Mouse (Mus musculus): ENCODE results near the gene Rrnad1. TPM values are rescaled to one million over a fixed set of nuclear protein-coding genes. Genes with fewer than 3 reads are reported as not detected.
"Not testable (repeated sequence)": the region's sequence is repeated elsewhere in the genome, so short reads cannot be mapped to it uniquely, and the experiment has no call there.

Rrnad1 gene
- polyA plus RNA-seq, 1 experiment from 2014 or later = 20.0 TPM

GRCm38 (mm10) chr3:87906981-87907857 is 23.3 kb downstream of the Rrnad1 start:
- no peaks in the 10 kb centered on the region for H3K9me3 ChIP-seq (ENCODE audit: control insufficient read depth, low read depth, low read length)
- WGBS = 0% methylated on average over 27 of the region's 27 CpGs
- H3K4me1 ChIP-seq (ENCODE audit: control insufficient read depth, insufficient read depth, low read length) = peaks cover 34% of the 10 kb centered on the region
- H3K36me3 ChIP-seq (ENCODE audit: control insufficient read depth, insufficient read depth, low read length) = no peaks in the 10 kb centered on the region
- peak overlapping the region; percentile 99 for H3K9ac ChIP-seq (replicated peaks; ENCODE audit: low read depth, low read length)
- peak overlapping the region; percentile 92 for H3K4me2 ChIP-seq (replicated peaks; ENCODE audit: low read depth, low read length)
- H3K27ac ChIP-seq (ENCODE audit: low read length) = peak overlapping the region; percentile 97
- peak overlapping the region; percentile 99 for H3K4me3 ChIP-seq (ENCODE audit: low read depth, low read length)
- no peaks in the 10 kb centered on the region for H3K27me3 ChIP-seq (ENCODE audit: control insufficient read depth, insufficient read depth, low read length)
- ATAC-seq (ENCODE audit: insufficient number of reproducible peaks, insufficient read depth, low FRiP score, low read depth) = peak; percentile 39

DNA sequence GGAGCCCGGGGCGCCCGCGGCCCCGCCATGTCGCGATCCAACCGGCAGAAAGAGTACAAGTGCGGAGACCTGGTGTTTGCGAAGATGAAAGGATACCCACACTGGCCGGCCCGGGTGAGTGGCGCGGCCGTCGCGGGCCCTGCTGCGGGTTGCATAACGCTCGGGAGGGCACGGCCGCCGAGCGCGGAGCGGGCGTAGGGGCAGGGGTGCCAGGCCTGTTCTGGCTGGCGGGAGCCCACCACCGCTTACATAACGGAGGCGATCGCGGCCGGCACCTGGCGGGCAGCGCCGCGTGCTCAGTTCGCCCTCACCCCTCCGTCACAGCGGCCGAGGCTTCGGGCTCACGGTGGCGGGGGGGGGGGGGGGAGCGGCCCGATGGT is 23.9 kb downstream of the Rrnad1 start:
- ATAC-seq (ENCODE audit: insufficient number of reproducible peaks, insufficient read depth, low FRiP score, low read depth) = no peak
- peak overlapping the region; percentile 92 for H3K4me2 ChIP-seq (replicated peaks; ENCODE audit: low read depth, low read length)
- H3K27ac ChIP-seq (ENCODE audit: low read length) = peak overlapping the region; percentile 97
- peak overlapping the region; percentile 99 for H3K9ac ChIP-seq (replicated peaks; ENCODE audit: low read depth, low read length)
- H3K4me1 ChIP-seq (ENCODE audit: control insufficient read depth, insufficient read depth, low read length) = peaks cover 34% of the 10 kb centered on the region
- WGBS = under 1% methylated on average over 23 of the region's 47 CpGs
- no peaks in the 10 kb centered on the region for H3K9me3 ChIP-seq (ENCODE audit: control insufficient read depth, low read depth, low read length)
- H3K4me3 ChIP-seq (ENCODE audit: low read depth, low read length) = peak overlapping the region; percentile 99
- H3K36me3 ChIP-seq (ENCODE audit: control insufficient read depth, insufficient read depth, low read length) = no peaks in the 10 kb centered on the region
- no peaks in the 10 kb centered on the region for H3K27me3 ChIP-seq (ENCODE audit: control insufficient read depth, insufficient read depth, low read length)

GRCm38 (mm10) chr3:87905880-87906485 is 24.5 kb downstream of the Rrnad1 start, which contains the start of gene Hdgf:
Hdgf (plus strand) TSS chr3:87906321.
- whole genome bisulfite sequencing = under 1% methylated on average over 57 of the region's 57 CpGs
- Histone ChIP-seq H3K4me3 (ENCODE audit: low read depth, low read length) (peak within 1 kb of the TSS; percentile 99), H3K4me1 (ENCODE audit: control insufficient read depth, insufficient read depth, low read length) (peaks cover 32% of the 10 kb centered on the region), H3K27ac (ENCODE audit: low read length) (peak within 1 kb of the TSS; percentile 97), H3K4me2 (replicated peaks; ENCODE audit: low read depth, low read length) (peak within 1 kb of the TSS; percentile 92), H3K9ac (replicated peaks; ENCODE audit: low read depth, low read length) (peak within 1 kb of the TSS; percentile 99), H3K36me3 (ENCODE audit: control insufficient read depth, insufficient read depth, low read length) (no peaks in the 10 kb centered on the region), H3K27me3 (ENCODE audit: control insufficient read depth, insufficient read depth, low read length) (no peaks in the 10 kb centered on the region), H3K9me3 (ENCODE audit: control insufficient read depth, low read depth, low read length) (no peaks in the 10 kb centered on the region)
- peak; percentile 91 for ATAC-seq (ENCODE audit: insufficient number of reproducible peaks, insufficient read depth, low FRiP score, low read depth)

- no peak overlapping the region for H3K27ac ChIP-seq (ENCODE audit: low read length)
- H3K4me1 ChIP-seq (ENCODE audit: control insufficient read depth, insufficient read depth, low read length) = peaks cover 12% of the 10 kb centered on the region
- H3K9me3 ChIP-seq (ENCODE audit: control insufficient read depth, low read depth, low read length) = no peaks in the 10 kb centered on the region
- no peaks in the 10 kb centered on the region for H3K27me3 ChIP-seq (ENCODE audit: control insufficient read depth, insufficient read depth, low read length)
- no peak overlapping the region for H3K4me2 ChIP-seq (replicated peaks; ENCODE audit: low read depth, low read length)
- no peak overlapping the region for H3K4me3 ChIP-seq (ENCODE audit: low read depth, low read length)
- 50% methylated on average over 5 of the region's 5 CpGs for WGBS
- no peak overlapping the region for H3K9ac ChIP-seq (replicated peaks; ENCODE audit: low read depth, low read length)
- no peaks in the 10 kb centered on the region for H3K36me3 ChIP-seq (ENCODE audit: control insufficient read depth, insufficient read depth, low read length)
- no peak for ATAC-seq (ENCODE audit: insufficient number of reproducible peaks, insufficient read depth, low FRiP score, low read depth)
Observed at GRCm38 (mm10) chr3:87903821-87904220, 26.7 kb downstream of the Rrnad1 start.

- H3K27ac ChIP-seq (ENCODE audit: low read length); H3K4me3 ChIP-seq (ENCODE audit: low read depth, low read length); H3K27me3 ChIP-seq (ENCODE audit: control insufficient read depth, insufficient read depth, low read length); ATAC-seq (ENCODE audit: insufficient number of reproducible peaks, insufficient read depth, low FRiP score, low read depth); H3K9ac ChIP-seq (replicated peaks; ENCODE audit: low read depth, low read length); H3K9me3 ChIP-seq (ENCODE audit: control insufficient read depth, low read depth, low read length); H3K36me3 ChIP-seq (ENCODE audit: control insufficient read depth, insufficient read depth, low read length); H3K4me2 ChIP-seq (replicated peaks; ENCODE audit: low read depth, low read length); H3K4me1 ChIP-seq (ENCODE audit: control insufficient read depth, insufficient read depth, low read length): not testable (repeated sequence)
- 86% methylated on average over 5 of the region's 6 CpGs for WGBS
Observed at GRCm38 (mm10) chr3:87901959-87902358, 28.6 kb downstream of the Rrnad1 start.

DNA sequence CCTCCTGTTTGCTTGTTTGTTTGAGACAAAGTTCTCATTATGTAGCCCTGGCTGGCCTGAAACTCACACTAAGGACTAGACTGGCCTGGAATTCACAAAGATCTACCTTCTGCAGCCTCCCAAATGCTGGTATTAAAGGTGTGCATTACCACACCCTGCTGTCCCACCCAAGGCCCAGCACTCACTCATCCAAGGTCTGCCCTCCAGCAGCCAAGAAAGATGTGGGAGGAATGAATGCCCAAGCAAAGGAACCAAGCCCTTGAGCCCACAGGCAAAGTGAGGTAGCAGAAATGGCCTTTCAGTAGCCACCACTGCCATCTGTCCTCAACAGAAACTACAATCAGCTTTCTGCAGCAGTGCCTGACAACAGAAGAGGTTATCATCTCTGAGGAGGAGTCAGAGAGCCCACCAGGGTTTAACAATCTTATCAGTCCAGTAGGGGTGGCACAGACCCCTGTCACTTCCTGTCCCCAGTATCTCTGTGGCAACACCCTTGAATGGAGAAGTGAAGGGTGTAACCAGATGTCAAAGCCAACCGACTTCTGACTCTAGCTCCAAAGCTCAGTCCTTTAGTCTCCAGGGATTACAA is 29.4 kb downstream of the Rrnad1 start:
- ATAC-seq (ENCODE audit: insufficient number of reproducible peaks, insufficient read depth, low FRiP score, low read depth) = no peak
- no peaks in the 10 kb centered on the region for H3K36me3 ChIP-seq (ENCODE audit: control insufficient read depth, insufficient read depth, low read length)
- no peak overlapping the region for H3K4me3 ChIP-seq (ENCODE audit: low read depth, low read length)
- H3K9me3 ChIP-seq (ENCODE audit: control insufficient read depth, low read depth, low read length) = no peaks in the 10 kb centered on the region
- H3K4me2 ChIP-seq (replicated peaks; ENCODE audit: low read depth, low read length) = no peak overlapping the region
- H3K27ac ChIP-seq (ENCODE audit: low read length) = no peak overlapping the region
- WGBS = 28% methylated on average over 1 of the region's 1 CpGs
- no peak overlapping the region for H3K9ac ChIP-seq (replicated peaks; ENCODE audit: low read depth, low read length)
- H3K27me3 ChIP-seq (ENCODE audit: control insufficient read depth, insufficient read depth, low read length) = no peaks in the 10 kb centered on the region
- H3K4me1 ChIP-seq (ENCODE audit: control insufficient read depth, insufficient read depth, low read length) = no peaks in the 10 kb centered on the region

- no peaks in the 10 kb centered on the region for H3K4me1 ChIP-seq (ENCODE audit: control insufficient read depth, insufficient read depth, low read length)
- no peaks in the 10 kb centered on the region for H3K36me3 ChIP-seq (ENCODE audit: control insufficient read depth, insufficient read depth, low read length)
- H3K27ac ChIP-seq (ENCODE audit: low read length) = no peak overlapping the region
- H3K9ac ChIP-seq (replicated peaks; ENCODE audit: low read depth, low read length) = no peak overlapping the region
- H3K4me3 ChIP-seq (ENCODE audit: low read depth, low read length) = no peak overlapping the region
- ATAC-seq (ENCODE audit: insufficient number of reproducible peaks, insufficient read depth, low FRiP score, low read depth) = no peak
- 75% methylated on average over 3 of the region's 3 CpGs for whole genome bisulfite sequencing
- H3K4me2 ChIP-seq (replicated peaks; ENCODE audit: low read depth, low read length) = no peak overlapping the region
- H3K9me3 ChIP-seq (ENCODE audit: control insufficient read depth, low read depth, low read length) = no peaks in the 10 kb centered on the region
- H3K27me3 ChIP-seq (ENCODE audit: control insufficient read depth, insufficient read depth, low read length) = no peaks in the 10 kb centered on the region
Observed at GRCm38 (mm10) chr3:87899776-87900175, 30.7 kb downstream of the Rrnad1 start.

DNA sequence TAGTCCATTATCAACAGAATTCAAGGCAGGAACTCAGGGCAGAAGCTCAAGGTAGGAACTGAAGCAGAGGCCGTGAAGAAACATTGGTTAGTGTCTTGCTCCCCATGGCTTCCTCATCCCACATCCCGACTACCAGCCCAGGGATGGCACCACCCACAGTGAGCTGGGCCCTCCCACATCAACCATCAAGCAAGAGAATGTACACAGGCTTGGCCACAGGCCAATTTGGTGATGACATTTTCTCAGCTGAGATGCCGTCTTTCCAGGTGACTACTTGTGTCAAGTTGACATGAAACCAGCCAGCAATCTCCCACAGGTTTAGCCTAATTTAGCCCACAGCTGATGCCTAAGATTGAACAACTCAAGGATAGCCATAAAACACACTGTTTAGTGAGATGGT is 31.3 kb downstream of the Rrnad1 start:
- H3K4me1 ChIP-seq (ENCODE audit: control insufficient read depth, insufficient read depth, low read length) = no peaks in the 10 kb centered on the region
- no peaks in the 10 kb centered on the region for H3K36me3 ChIP-seq (ENCODE audit: control insufficient read depth, insufficient read depth, low read length)
- ATAC-seq (ENCODE audit: insufficient number of reproducible peaks, insufficient read depth, low FRiP score, low read depth) = no peak
- H3K27me3 ChIP-seq (ENCODE audit: control insufficient read depth, insufficient read depth, low read length) = no peaks in the 10 kb centered on the region
- 71% methylated on average over 3 of the region's 3 CpGs for WGBS
- no peak overlapping the region for H3K4me2 ChIP-seq (replicated peaks; ENCODE audit: low read depth, low read length)
- no peaks in the 10 kb centered on the region for H3K9me3 ChIP-seq (ENCODE audit: control insufficient read depth, low read depth, low read length)
- H3K4me3 ChIP-seq (ENCODE audit: low read depth, low read length) = no peak overlapping the region
- no peak overlapping the region for H3K9ac ChIP-seq (replicated peaks; ENCODE audit: low read depth, low read length)
- H3K27ac ChIP-seq (ENCODE audit: low read length) = no peak overlapping the region

All from stomach, embryonic 14.5 days (tissue).